Mouse (Mus musculus) gonadal fat pad, adult 2 months (tissue): ENCODE results near the gene Gorab. TPM values are rescaled to one million over a fixed set of nuclear protein-coding genes. Genes with fewer than 3 reads are reported as not detected.

Experiments
- DNase-seq: peaks from one replicate; pipeline ENCODE4 v3.0.0-alpha.2; 2012; ENCODE audit warnings: low read depth
- polyA plus RNA-seq: library from polyadenylated mRNA; depleted of rRNA; stranded (reverse); fragments of >200 nt; gene quantifications from 2 replicates; pipeline ENCODE4 v1.2.3, GENCODE M21; 2012; rRNA removed

The Gorab gene
- polyA plus RNA-seq, 1 experiment: 4.3 TPM

- no peak for DNase-seq
These were observed 47.3 kb downstream of the Gorab start for GRCm38 (mm10) chr1:163356167-163356566.

DNA sequence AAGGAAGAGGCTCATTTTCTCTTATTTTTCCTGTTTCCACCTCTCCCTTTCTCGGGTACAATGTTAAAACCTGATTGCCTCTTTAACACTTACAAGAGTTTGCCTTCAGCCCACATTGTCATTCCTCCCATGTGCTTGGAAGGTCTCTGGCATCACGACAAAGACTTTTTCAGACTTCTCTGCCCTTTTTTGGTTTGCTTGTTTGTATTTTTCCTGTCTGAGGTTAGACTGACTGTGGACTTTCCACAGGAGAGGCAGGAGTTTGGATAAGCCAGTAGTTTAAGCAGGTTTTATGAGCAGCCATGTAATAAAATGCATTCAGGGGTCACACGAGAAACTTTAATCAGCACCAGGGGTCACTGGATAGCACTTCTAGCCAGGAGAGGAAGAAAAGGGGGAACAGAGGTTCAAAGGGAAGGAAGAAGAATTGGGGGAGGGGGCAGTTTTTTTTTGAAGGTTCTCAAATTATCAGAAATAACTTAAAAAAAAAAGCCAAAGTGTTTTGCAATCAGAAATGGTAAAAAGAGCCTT is 47.8 kb downstream of the Gorab start:
- no peak for DNase-seq

GRCm38 (mm10) chr1:163350988-163351387 is 52.5 kb downstream of the Gorab start:
- no peak for DNase-seq

- no peak for DNase-seq
These were observed 57.9 kb downstream of the Gorab start for GRCm38 (mm10) chr1:163345541-163345940.

DNA sequence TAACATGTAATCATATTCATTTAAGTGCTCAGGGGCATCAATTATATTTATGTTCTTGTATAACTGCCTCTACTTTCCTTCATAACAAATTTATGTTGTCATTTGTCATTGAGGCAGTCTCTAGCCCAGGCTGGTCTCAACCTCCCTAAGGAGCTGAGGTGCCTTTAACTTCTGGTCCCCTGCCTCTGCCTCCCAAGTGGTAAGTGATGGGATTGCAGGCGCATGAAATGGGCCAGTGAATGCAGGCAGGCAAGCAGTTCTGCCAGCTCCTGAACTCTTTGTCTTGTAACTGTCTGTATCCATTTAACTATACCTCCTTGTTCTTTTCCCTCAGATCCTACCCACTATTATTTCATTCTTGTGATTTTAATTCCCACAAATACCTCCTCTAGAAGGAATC is 58.5 kb downstream of the Gorab start:
- DNase-seq: no peak

DNA sequence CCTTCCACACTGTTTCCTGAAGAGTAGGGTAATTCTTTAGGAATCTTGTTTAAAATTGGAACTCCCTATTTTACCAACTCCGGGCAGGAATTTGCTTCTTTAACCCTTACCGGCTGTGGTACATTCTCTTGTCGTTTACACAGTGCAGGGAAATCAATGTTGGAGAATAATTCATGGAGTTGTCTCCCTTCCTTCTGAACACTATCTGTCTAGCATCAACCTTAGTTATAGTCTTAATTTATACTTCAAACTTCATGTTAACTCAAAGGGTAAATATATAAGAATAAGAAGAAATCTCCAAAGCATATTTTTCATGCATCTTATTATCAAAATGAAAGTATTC is 64.3 kb downstream of the Gorab start:
- no peak for DNase-seq

DNA sequence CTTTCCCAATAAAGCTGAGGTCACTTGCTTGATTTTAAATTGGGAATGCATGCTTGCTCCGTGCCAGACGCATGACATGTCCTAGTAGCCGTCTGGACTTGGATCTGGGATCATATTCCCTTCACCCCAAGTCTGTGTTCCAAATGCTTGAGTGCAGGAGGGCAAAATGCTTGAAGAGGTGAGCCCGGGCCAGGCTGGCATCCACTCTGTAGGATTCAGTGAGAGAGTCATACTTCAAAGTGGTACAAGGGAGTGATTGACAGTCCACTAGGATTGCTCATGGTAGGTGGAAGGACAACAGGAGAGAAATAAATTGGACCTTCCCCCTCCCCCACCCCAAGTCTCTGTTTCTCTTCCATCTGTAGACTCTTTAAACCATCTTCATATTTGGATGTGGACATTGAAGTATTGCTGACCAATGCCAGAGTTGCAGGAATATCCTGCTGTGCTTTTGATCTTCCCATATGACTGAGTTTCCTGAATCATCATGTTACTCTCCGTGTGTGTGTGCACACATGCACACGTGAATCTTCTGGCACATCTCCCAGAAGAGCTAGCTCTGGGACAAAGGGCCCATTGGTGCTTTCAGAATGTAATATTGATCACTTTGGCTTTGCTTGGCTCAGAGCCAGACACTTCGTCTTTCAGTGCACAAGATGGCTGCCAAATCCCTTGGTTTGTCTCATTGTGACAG is 64.8 kb downstream of the Gorab start:
- no peak for DNase-seq

- DNase-seq: no peak
These were observed 65.6 kb downstream of the Gorab start for GRCm38 (mm10) chr1:163337821-163338220.

Other genes starting within 250 kb of the Gorab start
- gene Prrx1, start 90.0 kb downstream of the Gorab start, polyA plus RNA-seq: 23.3 and 31.0 TPM in 2 replicates